Comparison of ENCODE assay signal across 8 mouse cellular contexts in genomic region chr6:83453706-83454105, GRCm38 (mm10). TPM values are rescaled to one million over a fixed set of nuclear protein-coding genes. Genes with fewer than 3 reads are reported as not detected.
DNase-seq lines count a peak whose midpoint lies in the region; ATAC-seq lines count a peak whose summit lies in the region.

No protein-coding gene starts in this region.

- no peak for ATAC-seq in heart, embryonic 16.5 days (replicated peaks; ENCODE audit: extremely low read depth, insufficient read depth, low FRiP score)
- ATAC-seq in intestine, embryonic 14.5 days (replicated peaks; ENCODE audit: low FRiP score, low TSS enrichment, low read depth): no peak
- ATAC-seq in midbrain, embryonic 14.5 days (ENCODE audit: low FRiP score, low TSS enrichment): no peak
- no peak for ATAC-seq in frontal cortex, adult (ENCODE audit: low TSS enrichment)

- H3K4me3 ChIP-seq in heart, embryonic 16.5 days (ENCODE audit: low read length): peak overlapping the region; percentile 20
- H3K4me3 ChIP-seq in intestine, embryonic 14.5 days (ENCODE audit: low read depth, low read length): peak overlapping the region; percentile 74
- peak overlapping the region; percentile 79 for H3K4me3 ChIP-seq in midbrain, embryonic 14.5 days (replicated peaks; ENCODE audit: low read depth, low read length)

- WGBS in heart, embryonic 16.5 days: 53% methylated on average over 11 of the region's 11 CpGs
- WGBS in intestine, embryonic 14.5 days: 35% methylated on average over 11 of the region's 11 CpGs
- 35% methylated on average over 11 of the region's 11 CpGs for WGBS in midbrain, embryonic 14.5 days

- no peaks in the 10 kb centered on the region for H3K9me3 ChIP-seq in heart, embryonic 16.5 days (replicated peaks; ENCODE audit: control insufficient read depth, low read length)
- H3K9me3 ChIP-seq in intestine, embryonic 14.5 days (ENCODE audit: control insufficient read depth, low read length): no peaks in the 10 kb centered on the region
- H3K9me3 ChIP-seq in midbrain, embryonic 14.5 days (ENCODE audit: control insufficient read depth, low read length): no peaks in the 10 kb centered on the region

- no peak overlapping the region for H3K27ac ChIP-seq in heart, embryonic 16.5 days (ENCODE audit: low read length)
- no peak overlapping the region for H3K27ac ChIP-seq in intestine, embryonic 14.5 days (ENCODE audit: low read depth)
- no peak overlapping the region; the same call in 1 of the 2 replicates for H3K27ac ChIP-seq in midbrain, embryonic 14.5 days (replicated peaks; ENCODE audit: low read depth, low read length)

- no peak overlapping the region for H3K9ac ChIP-seq in heart, embryonic 16.5 days (ENCODE audit: low read length)
- H3K9ac ChIP-seq in intestine, embryonic 14.5 days (ENCODE audit: low read length): 0 out of 2 replicates have a peak overlapping the region, but pooled peaks have one; percentile 20
- peak overlapping the region; percentile 97; the same call in 1 of the 2 replicates for H3K9ac ChIP-seq in midbrain, embryonic 14.5 days (replicated peaks; ENCODE audit: low read length)

- H3K4me1 ChIP-seq in heart, embryonic 16.5 days (ENCODE audit: control insufficient read depth, insufficient read depth, low read length): peaks cover 65% of the 10 kb centered on the region
- peaks cover 67% of the 10 kb centered on the region for H3K4me1 ChIP-seq in intestine, embryonic 14.5 days (replicated peaks; ENCODE audit: control insufficient read depth, insufficient read depth, low read length)
- H3K4me1 ChIP-seq in midbrain, embryonic 14.5 days (ENCODE audit: control insufficient read depth, insufficient read depth, low read length): peaks cover 70% of the 10 kb centered on the region

- intact Hi-C loops in heart, postnatal 14 days (cut with DNase I): no loop called here

- no peaks in the 10 kb centered on the region for H3K36me3 ChIP-seq in heart, embryonic 16.5 days (ENCODE audit: control insufficient read depth, insufficient read depth)
- H3K36me3 ChIP-seq in intestine, embryonic 14.5 days (ENCODE audit: control insufficient read depth, insufficient read depth, low read length): peaks cover 15% of the 10 kb centered on the region; the same call in 1 of the 2 replicates
- peaks cover 11% of the 10 kb centered on the region; the same call in 1 of the 2 replicates for H3K36me3 ChIP-seq in midbrain, embryonic 14.5 days (ENCODE audit: control insufficient read depth, insufficient read depth, low read length)

- no peaks in the 10 kb centered on the region for H3K27me3 ChIP-seq in heart, embryonic 16.5 days (ENCODE audit: control insufficient read depth, insufficient read depth, low read length)
- H3K27me3 ChIP-seq in intestine, embryonic 14.5 days (replicated peaks; ENCODE audit: control insufficient read depth, insufficient read depth, low read length): no peaks in the 10 kb centered on the region
- H3K27me3 ChIP-seq in midbrain, embryonic 14.5 days (ENCODE audit: control insufficient read depth, insufficient read depth, low read length): no peaks in the 10 kb centered on the region

- peak overlapping the region; percentile 94 for H3K4me2 ChIP-seq in heart, embryonic 16.5 days (ENCODE audit: low read depth, low read length)
- peak overlapping the region; percentile 86 for H3K4me2 ChIP-seq in intestine, embryonic 14.5 days (ENCODE audit: low read length)
- peak overlapping the region; percentile 92 for H3K4me2 ChIP-seq in midbrain, embryonic 14.5 days (ENCODE audit: low read length)

- no peak for DNase-seq in heart, postnatal 14 days
- DNase-seq in embryo, embryonic 11 days: peak; percentile 53
- no peak for DNase-seq in intestine, embryonic 14.5 days (ENCODE audit: low spot score)
- DNase-seq in midbrain, embryonic 14.5 days: no peak
- no peak for DNase-seq in left cerebral cortex, adult 11 months (ENCODE audit: low spot score)
- DNase-seq in thymus, postnatal 36 days: no peak

RNA-seq across cellular contexts. Expression of gene Tet3, which starts 5.2 kb away (rescaled TPM):
- 29.0 and 29.3 TPM in 2 replicates for polyA plus RNA-seq in heart, embryonic 16.5 days (2015; fragmentation: Nextera tagmentation; extraction: Ambion mirVana)
- 10 to 100 TPM; 46.2 to 49.0 TPM for total RNA-seq in heart, postnatal 14 days (2021)
- polyA plus RNA-seq in intestine, embryonic 14.5 days (2014; fragmentation: Nextera tagmentation; extraction: Ambion mirVana): 35.1 and 40.1 TPM in 2 replicates
- polyA plus RNA-seq in midbrain, embryonic 14.5 days (2014; fragmentation: Nextera tagmentation; extraction: Ambion mirVana): 50.0 and 56.0 TPM in 2 replicates

RNA-seq across cellular contexts. Expression of gene Dguok, which starts 53.1 kb away (rescaled TPM):
- 57.6 and 58.2 TPM in 2 replicates for polyA plus RNA-seq in heart, embryonic 16.5 days (2015; fragmentation: Nextera tagmentation; extraction: Ambion mirVana)
- 10 to 100 TPM; 28.3 to 31.8 TPM for total RNA-seq in heart, postnatal 14 days (2021)
- polyA plus RNA-seq in intestine, embryonic 14.5 days (2014; fragmentation: Nextera tagmentation; extraction: Ambion mirVana): 70.0 and 89.6 TPM in 2 replicates
- 66.6 and 68.5 TPM in 2 replicates for polyA plus RNA-seq in midbrain, embryonic 14.5 days (2014; fragmentation: Nextera tagmentation; extraction: Ambion mirVana)

Comparison
In these comparisons a context has a peak if more than half of its experiments do, and no peak if none do; other contexts are left out.
1. H3K4me3 ChIP-seq: peak in every context shown above with its lines; median percentile 79 in midbrain, embryonic 14.5 days; 74 in intestine, embryonic 14.5 days; 20 in heart, embryonic 16.5 days.